Mouse (Mus musculus) CH12.LX (cell line): ENCODE results near the gene Mdga1. TPM values are rescaled to one million over a fixed set of nuclear protein-coding genes. Genes with fewer than 3 reads are reported as not detected.

Experiments used
- DNase-seq: peaks from one replicate; pipeline ENCODE4 v3.0.0-alpha.2; 2013; ENCODE audit errors: extremely low read depth
- H3K27ac ChIP-seq: 2 replicates; pipeline ENCODE4 v1.5.1; 2012; ENCODE audit warnings: low read depth, mild to moderate bottlenecking, control low read depth, moderate library complexity; ENCODE audit not compliant: insufficient read depth
- H3K27me3 ChIP-seq: replicated peaks from 2 replicates; pipeline ENCODE3; 2012; ENCODE audit warnings: inconsistent platforms
- H3K36me3 ChIP-seq, 2 experiments: replicated peaks in 1 of 2; 2 replicates each; pipeline versions ENCODE3 to v1.6.1; 2012; ENCODE audit warnings: inconsistent platforms in 1 of 2, low read length in 1 of 2, mild to moderate bottlenecking in 1 of 2, mixed read lengths in 1 of 2, moderate library complexity in 1 of 2; ENCODE audit not compliant: control insufficient read depth in 1 of 2, insufficient read depth in 1 of 2
- H3K4me1 ChIP-seq, 2 experiments: 2 replicates each; pipeline ENCODE4 v1.6.1; 2012; ENCODE audit warnings: inconsistent platforms in 1 of 2, moderate library complexity in 1 of 2; ENCODE audit not compliant: insufficient read depth in 2 of 2, control insufficient read depth in 1 of 2
- H3K4me2 ChIP-seq: 2 replicates; pipeline ENCODE4 v1.6.1; 2012; ENCODE audit warnings: low read depth, mild to moderate bottlenecking, control low read depth; ENCODE audit not compliant: poor library complexity, insufficient read depth, severe bottlenecking
- H3K4me3 ChIP-seq, 3 experiments: fragments of 150-350 bp in 1 of 3; sonication (generic) in 1 of 3; replicated peaks in 1 of 3; 2 replicates each; pipeline versions ENCODE3 to v1.5.1; 2011 to 2012; ENCODE audit warnings: low read depth in 2 of 3, low read length in 2 of 3, mild to moderate bottlenecking in 2 of 3, moderate library complexity in 2 of 3, control low read depth in 1 of 3, improper control_type of control experiment in 1 of 3, inconsistent platforms in 1 of 3, mixed read lengths in 1 of 3; ENCODE audit not compliant: poor library complexity in 1 of 3
- H3K79me2 ChIP-seq: replicated peaks from 2 replicates; pipeline ENCODE4 v1.6.1; 2012; ENCODE audit warnings: mild to moderate bottlenecking, moderate library complexity; ENCODE audit not compliant: control insufficient read depth, poor library complexity, insufficient read depth, severe bottlenecking; ENCODE audit errors: extremely low read depth
- H3K9ac ChIP-seq: 2 replicates; pipeline ENCODE4 v1.6.1; 2012; ENCODE audit warnings: low read depth, mild to moderate bottlenecking, control low read depth, moderate library complexity; ENCODE audit not compliant: insufficient read depth
- H3K9me3 ChIP-seq: replicated peaks from 2 replicates; pipeline ENCODE3; 2012; ENCODE audit warnings: low read length, inconsistent platforms, mixed read lengths
- BHLHE40 ChIP-seq: IDR thresholded peaks from 2 replicates; pipeline ENCODE4 v1.6.1; 2011; ENCODE audit warnings: mild to moderate bottlenecking, low read depth, low read length, improper control_type of control experiment
- CHD1 ChIP-seq: IDR thresholded peaks from 2 replicates; pipeline ENCODE4 v1.6.1; 2012; ENCODE audit warnings: low read depth, low read length, improper control_type of control experiment, inconsistent platforms
- CHD2 ChIP-seq: IDR thresholded peaks from 2 replicates; pipeline ENCODE4 v1.6.1; 2011; ENCODE audit warnings: low read length, improper control_type of control experiment
- EP300 ChIP-seq: IDR thresholded peaks from 2 replicates; pipeline ENCODE4 v1.6.1; 2011; ENCODE audit warnings: low read length, improper control_type of control experiment
- ETS1 ChIP-seq: conservative IDR thresholded peaks from 2 replicates; pipeline ENCODE4 v1.6.1; 2012; ENCODE audit warnings: low read depth, mild to moderate bottlenecking, inconsistent platforms, low read length, improper control_type of control experiment, moderate library complexity
- HCFC1 ChIP-seq: IDR thresholded peaks from 2 replicates; pipeline ENCODE4 v1.6.1; 2012; ENCODE audit warnings: low read depth, mild to moderate bottlenecking, inconsistent platforms, low read length, improper control_type of control experiment
- JUND ChIP-seq: conservative IDR thresholded peaks from 2 replicates; pipeline ENCODE4 v1.6.1; 2011; ENCODE audit warnings: low read depth, low read length, improper control_type of control experiment
- MAZ ChIP-seq: IDR thresholded peaks from 2 replicates; pipeline ENCODE4 v1.6.1; 2012; ENCODE audit warnings: low read depth, mild to moderate bottlenecking, inconsistent platforms, low read length, improper control_type of control experiment, moderate library complexity
- MEF2A ChIP-seq: IDR thresholded peaks from 2 replicates; pipeline ENCODE4 v1.6.1; 2014; ENCODE audit warnings: low read depth, mild to moderate bottlenecking, inconsistent platforms, low read length, improper control_type of control experiment, borderline replicate concordance
- MYC ChIP-seq: IDR thresholded peaks from 2 replicates; pipeline ENCODE4 v1.6.1; 2011; ENCODE audit warnings: low read depth, mild to moderate bottlenecking, improper control_type of control experiment, low read length
- NELFE ChIP-seq: IDR thresholded peaks from 2 replicates; pipeline ENCODE4 v1.6.1; 2011; ENCODE audit warnings: low read depth, low read length, improper control_type of control experiment
- PAX5 ChIP-seq: IDR thresholded peaks from 2 replicates; pipeline ENCODE4 v1.6.1; 2012; ENCODE audit warnings: low read length, inconsistent platforms, mixed read lengths
- RCOR1 ChIP-seq: conservative IDR thresholded peaks from 2 replicates; pipeline ENCODE4 v1.6.1; 2012; ENCODE audit warnings: low read depth, mild to moderate bottlenecking, inconsistent platforms, low read length, improper control_type of control experiment
- SIN3A ChIP-seq: IDR thresholded peaks from 2 replicates; pipeline ENCODE4 v1.6.1; 2012; ENCODE audit warnings: low read length, improper control_type of control experiment, inconsistent platforms
- UBTF ChIP-seq: IDR thresholded peaks from 2 replicates; pipeline ENCODE4 v1.6.1; 2012; ENCODE audit warnings: low read depth, mild to moderate bottlenecking, inconsistent platforms, low read length, improper control_type of control experiment, moderate library complexity
- ZC3H11A ChIP-seq: IDR thresholded peaks from 2 replicates; pipeline ENCODE4 v1.6.1; 2012; ENCODE audit warnings: low read depth, mild to moderate bottlenecking, inconsistent platforms, low read length, improper control_type of control experiment
- ZNF384 ChIP-seq: IDR thresholded peaks from 2 replicates; pipeline ENCODE4 v1.6.1; 2012; ENCODE audit warnings: low read depth, low read length, improper control_type of control experiment, inconsistent platforms
- dilution Hi-C: fragments of 300-500 bp; cut with MboI; formaldehyde crosslinking; loops from 2 replicates; pipeline ENCODE4 v1.14.3; 2020; ENCODE audit warnings: low sequenced_read_pairs; ENCODE audit not compliant: extremely low pct_unique_long_range_greater_than_20kb, extremely low pct_ligation_motif_present
- in situ Hi-C: fragments of 300-500 bp; cut with MboI; formaldehyde crosslinking; loops from 3 replicates; pipeline ENCODE4 v1.14.3; 2019; ENCODE audit warnings: low sequenced_read_pairs, low pct_ligation_motif_present, low pct_unique_long_range_greater_than_20kb, mixed read lengths
- polyA plus RNA-seq: library from polyadenylated mRNA; unstranded; fragments of >175 nt; gene quantifications from 2 replicates; pipeline ENCODE4 v1.2.1, GENCODE M21; 2012; ENCODE audit warnings: low read depth; ENCODE audit not compliant: insufficient read length
- total RNA-seq, 2 experiments: library from RNA; depleted of rRNA; stranded (reverse); fragments of 300-350 nt in 1 of 2; fragments of >200 nt in 1 of 2; gene quantifications; 2 replicates each; pipeline ENCODE4 v1.2.3; 2012 to 2014

The Mdga1 gene
- total and polyA plus RNA-seq, 3 experiments, result 0.29 to 0.39 (median 0.38) TPM

- no peak for TF ChIP-seq SIN3A
- no peak for TF ChIP-seq ZC3H11A
- TF ChIP-seq NELFE, result no peak
- no peak for TF ChIP-seq RCOR1
- no peak for TF ChIP-seq HCFC1
- TF ChIP-seq JUND, result no peak
- no peak for TF ChIP-seq CHD2
- TF ChIP-seq MEF2A, result no peak
- no peak for TF ChIP-seq ETS1
- TF ChIP-seq PAX5, result no peak
- TF ChIP-seq MAZ, result no peak
- TF ChIP-seq ZNF384, result no peak
- TF ChIP-seq BHLHE40, result no peak
- no peak for TF ChIP-seq UBTF
- TF ChIP-seq MYC, result no peak
- no peak for TF ChIP-seq CHD1
- no peak for TF ChIP-seq EP300
- dilution Hi-C loops (no loop called here), in situ Hi-C loops (no loop called here)
These were observed 11.7 kb upstream of the Mdga1 start for GRCm38 (mm10) chr17:29981568-29981967.

GRCm38 (mm10) chr17:29979841-29980240, 10.0 kb upstream of the Mdga1 start:
- Histone ChIP-seq H3K4me2 (no peak overlapping the region), H3K36me3 (no peaks in the 10 kb centered on the region), H3K4me1 (peaks cover 0 to 11% of the 10 kb centered on the region in 2 experiments; a peak in 2 of 4 replicates), H3K9ac (no peak overlapping the region), H3K79me2 (no peaks in the 10 kb centered on the region), H3K9me3 (peaks cover 5% of the 10 kb centered on the region), H3K4me3 (no peak overlapping the region), H3K27me3 (peaks cover 5% of the 10 kb centered on the region), H3K27ac (no peak overlapping the region)
- dilution Hi-C loops (no loop called here), in situ Hi-C loops (no loop called here)
- DNase-seq, result no peak
- TF ChIP-seq SIN3A (no peak), BHLHE40 (peak; percentile 78)

More at GRCm38 (mm10) chr17:29981568-29981967, 11.7 kb upstream of the Mdga1 start:
- peaks cover 5% of the 10 kb centered on the region for H3K27me3 ChIP-seq
- no peaks in the 10 kb centered on the region for H3K36me3 ChIP-seq
- peaks cover 5% of the 10 kb centered on the region for H3K9me3 ChIP-seq
- no peak overlapping the region for H3K4me3 ChIP-seq
- DNase-seq, result no peak
- H3K4me1 ChIP-seq, result peaks cover 0 to 7% of the 10 kb centered on the region in 2 experiments; a peak in 2 of 4 replicates
- no peak overlapping the region for H3K27ac ChIP-seq
- H3K4me2 ChIP-seq, result no peak overlapping the region
- no peaks in the 10 kb centered on the region for H3K79me2 ChIP-seq
- H3K9ac ChIP-seq, result no peak overlapping the region
